ENCODE assay signal across 13 mouse cellular contexts in the genomic region with DNA sequence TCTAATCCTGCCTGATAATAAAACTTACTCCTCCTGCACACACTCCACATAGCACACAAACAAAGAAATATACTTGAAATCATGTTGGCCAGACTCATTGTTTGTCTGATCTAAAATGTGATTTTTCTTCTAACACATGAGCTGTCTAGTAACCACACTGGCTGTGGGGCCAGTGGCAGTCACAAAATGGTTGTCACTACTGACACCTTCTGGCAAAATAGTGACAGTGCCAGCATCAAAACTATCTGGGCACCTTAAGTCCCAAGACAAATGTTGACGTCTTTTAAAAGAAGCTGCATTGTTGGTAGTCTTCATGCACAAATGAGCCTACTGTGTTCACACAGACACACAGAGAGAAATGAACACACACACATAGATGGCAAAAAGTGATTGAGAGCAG. TPM values are rescaled to one million over a fixed set of nuclear protein-coding genes. Genes with fewer than 3 reads are reported as not detected.
DNase-seq lines count a peak whose midpoint lies in the region; ATAC-seq and TF ChIP-seq lines count a peak whose summit lies in the region.
"Had no signal": no experiment of that assay in that cellular context is flagged by ENCODE, and none has a peak within 500 bp of the region (broad histone marks: within the 10 kb centered on the region; RNA-seq: fewer than 3 reads in every experiment).

No protein-coding gene starts in this region.

- H3K36me3 ChIP-seq in hindbrain, embryonic 14.5 days (replicated peaks; ENCODE audit: control insufficient read depth, insufficient read depth), result no peaks in the 10 kb centered on the region
- H3K36me3 ChIP-seq in hindbrain, embryonic 13.5 days, result no peaks in the 10 kb centered on the region
- H3K36me3 ChIP-seq in thymus, adult 2 months (ENCODE audit: control insufficient read depth, insufficient read depth, low read length), result no peaks in the 10 kb centered on the region
- H3K36me3 ChIP-seq: heart, embryonic 10.5 days had no signal

- no peaks in the 10 kb centered on the region for H3K4me1 ChIP-seq in hindbrain, embryonic 14.5 days (replicated peaks; ENCODE audit: control insufficient read depth, insufficient read depth, low read length)
- H3K4me1 ChIP-seq in hindbrain, embryonic 13.5 days (replicated peaks), result no peaks in the 10 kb centered on the region
- no peaks in the 10 kb centered on the region for H3K4me1 ChIP-seq in thymus, adult 2 months (replicated peaks; ENCODE audit: control insufficient read depth, insufficient read depth, low read length)
- H3K4me1 ChIP-seq: forebrain, embryonic 13.5 days; heart, embryonic 10.5 days had no signal

- H3K4me3 ChIP-seq in hindbrain, embryonic 14.5 days (replicated peaks; ENCODE audit: low read length), result no peak overlapping the region
- no peak overlapping the region for H3K4me3 ChIP-seq in hindbrain, embryonic 13.5 days
- H3K4me3 ChIP-seq in thymus, adult 2 months (ENCODE audit: control insufficient read depth, insufficient read depth, low read length), result no peak overlapping the region
- H3K4me3 ChIP-seq: forebrain, embryonic 13.5 days; heart, embryonic 10.5 days had no signal

- H3K27me3 ChIP-seq in hindbrain, embryonic 14.5 days (ENCODE audit: control insufficient read depth, insufficient read depth, low read length), result no peaks in the 10 kb centered on the region
- H3K27me3 ChIP-seq in hindbrain, embryonic 13.5 days, result 0 out of 2 replicates have a peak, but pooled peaks cover 6% of the 10 kb centered on the region
- H3K27me3 ChIP-seq in thymus, adult 2 months (ENCODE audit: control insufficient read depth, insufficient read depth, low read length), result no peaks in the 10 kb centered on the region
- H3K27me3 ChIP-seq: forebrain, embryonic 13.5 days had no signal

- no peak overlapping the region for H3K9ac ChIP-seq in hindbrain, embryonic 14.5 days
- no peak overlapping the region for H3K9ac ChIP-seq in hindbrain, embryonic 13.5 days
- H3K9ac ChIP-seq: forebrain, embryonic 13.5 days had no signal

- no peak overlapping the region for H3K4me2 ChIP-seq in hindbrain, embryonic 14.5 days (replicated peaks)
- no peak overlapping the region for H3K4me2 ChIP-seq in hindbrain, embryonic 13.5 days
- H3K4me2 ChIP-seq: forebrain, embryonic 13.5 days had no signal

- TF ChIP-seq POLR2A in thymus, adult 2 months (IDR thresholded peaks at IDR 0.05; ENCODE audit: control insufficient read depth, extremely low read depth, insufficient read depth, low read length, poor library complexity), result no peak
- TF ChIP-seq POLR2A in brain, embryonic 14.5 days (IDR thresholded peaks at IDR 0.05; ENCODE audit: borderline replicate concordance, extremely low read depth, insufficient read depth, insufficient read length, poor library complexity, severe bottlenecking), result no peak

- H3K27ac ChIP-seq in hindbrain, embryonic 14.5 days, result no peak overlapping the region
- H3K27ac ChIP-seq in hindbrain, embryonic 13.5 days, result no peak overlapping the region
- no peak overlapping the region for H3K27ac ChIP-seq in thymus, adult 2 months (ENCODE audit: control insufficient read depth, insufficient read depth, low read length)
- H3K27ac ChIP-seq: forebrain, embryonic 13.5 days; heart, embryonic 10.5 days had no signal

- TF ChIP-seq CTCF in thymus, adult 2 months (IDR thresholded peaks at IDR 0.05; ENCODE audit: borderline replicate concordance, control insufficient read depth, extremely low read depth, insufficient read depth, low read length, poor library complexity), result no peak
- peak; percentile 59; the same call in 1 of the 2 replicates for TF ChIP-seq CTCF in brain, embryonic 14.5 days (IDR thresholded peaks at IDR 0.05; ENCODE audit: borderline replicate concordance, extremely low read depth, insufficient read depth, insufficient read length)

- 6% methylated on average over 1 of the region's 1 CpGs for WGBS in hindbrain, embryonic 14.5 days
- WGBS in hindbrain, embryonic 13.5 days, result 5% methylated on average over 1 of the region's 1 CpGs
- 9% methylated on average over 1 of the region's 1 CpGs for WGBS in thymus, adult 2 months

- DNase-seq in hindbrain, embryonic 14.5 days (ENCODE audit: low spot score), result peak; percentile 73
- peak; percentile 46 for DNase-seq in thymus, postnatal 0 days (ENCODE audit: low spot score)
- DNase-seq in thymus, adult 2 months, result no peak
- peak; percentile 80 for DNase-seq in brain, embryonic 14.5 days (ENCODE audit: low read depth)
- DNase-seq in cerebellum, adult 9-11 months, result no peak
- DNase-seq: kidney, adult 18-20 months; right cerebral cortex, postnatal 25 days had no signal

- no peak for ATAC-seq in hindbrain, embryonic 14.5 days (ENCODE audit: low FRiP score)
- no peak for ATAC-seq in hindbrain, embryonic 13.5 days (ENCODE audit: low FRiP score)
- no peak for ATAC-seq in erythroid progenitor cell, adult 5-6 weeks (replicated peaks; ENCODE audit: low FRiP score, poor library complexity, severe bottlenecking)
- ATAC-seq: forebrain, embryonic 13.5 days had no signal

- H3K9me3 ChIP-seq in hindbrain, embryonic 14.5 days (ENCODE audit: control insufficient read depth, low read length), result no peaks in the 10 kb centered on the region
- H3K9me3 ChIP-seq in hindbrain, embryonic 13.5 days, result no peaks in the 10 kb centered on the region
- H3K9me3 ChIP-seq: forebrain, embryonic 13.5 days; heart, embryonic 10.5 days had no signal

RNA-seq across cellular contexts. Expression of a gene that starts 32.2 kb away (rescaled TPM):
- polyA plus RNA-seq in hindbrain, embryonic 14.5 days (2014; fragmentation: Nextera tagmentation; extraction: Ambion mirVana), result 30.1 and 32.8 TPM in 2 replicates
- polyA plus RNA-seq in hindbrain, embryonic 13.5 days (2015; fragmentation: Nextera tagmentation; extraction: Ambion mirVana), result 50.6 and 51.1 TPM in 2 replicates
- polyA plus RNA-seq in thymus, postnatal 0 days (2015; fragmentation: Nextera tagmentation; extraction: Ambion mirVana), result 23.1 and 26.6 TPM in 2 replicates
- 60.7 and 69.7 TPM in 2 replicates for polyA plus RNA-seq in thymus, adult 2 months (2012; rRNA removed)
- 227 and 321 TPM in 2 replicates for polyA plus RNA-seq in brain, embryonic 14.5 days (2012; rRNA removed)
- total RNA-seq in erythroid progenitor cell, adult 5-6 weeks (2015; ENCODE audit: low replicate concordance), result 8.4 and 10.1 TPM in 2 replicates
- total RNA-seq in erythroid progenitor cell, adult 5-6 weeks (2017; ENCODE audit: low replicate concordance), result 1.5 and 5.9 TPM in 2 replicates

RNA-seq across cellular contexts. Expression of a gene that starts 34.4 kb away (rescaled TPM):
- 0.26 TPM in 1 of 2 replicates, not detected in the other for polyA plus RNA-seq in hindbrain, embryonic 14.5 days (2014; fragmentation: Nextera tagmentation; extraction: Ambion mirVana)
- 0.10 and 0.23 TPM in 2 replicates for polyA plus RNA-seq in hindbrain, embryonic 13.5 days (2015; fragmentation: Nextera tagmentation; extraction: Ambion mirVana)
- 0.13 TPM in 1 of 2 replicates, not detected in the other for polyA plus RNA-seq in thymus, postnatal 0 days (2015; fragmentation: Nextera tagmentation; extraction: Ambion mirVana)
- 0.27 and 0.28 TPM in 2 replicates for polyA plus RNA-seq in thymus, adult 2 months (2012; rRNA removed)
- polyA plus RNA-seq in brain, embryonic 14.5 days (2012; rRNA removed), result 0.18 TPM in 1 of 2 replicates, not detected in the other
- total RNA-seq in erythroid progenitor cell, adult 5-6 weeks (2015; ENCODE audit: low replicate concordance), result not detected in 2 replicates
- total RNA-seq in erythroid progenitor cell, adult 5-6 weeks (2017; ENCODE audit: low replicate concordance), result not detected in 2 replicates
- total RNA-seq: layer of hippocampus, postnatal 25 days had no signal
- polyA plus RNA-seq: forebrain, embryonic 13.5 days; heart, embryonic 10.5 days; liver, embryonic 16.5 days had no signal

RNA-seq across cellular contexts. Expression of a gene that starts 58.0 kb away (rescaled TPM):
- not detected in 2 replicates for polyA plus RNA-seq in hindbrain, embryonic 14.5 days (2014; fragmentation: Nextera tagmentation; extraction: Ambion mirVana)
- not detected in 2 replicates for polyA plus RNA-seq in hindbrain, embryonic 13.5 days (2015; fragmentation: Nextera tagmentation; extraction: Ambion mirVana)
- not detected in 2 replicates for polyA plus RNA-seq in thymus, postnatal 0 days (2015; fragmentation: Nextera tagmentation; extraction: Ambion mirVana)
- not detected in 2 replicates for polyA plus RNA-seq in thymus, adult 2 months (2012; rRNA removed)
- 0.05 TPM in 1 of 2 replicates, not detected in the other for polyA plus RNA-seq in brain, embryonic 14.5 days (2012; rRNA removed)
- not detected in 2 replicates for total RNA-seq in erythroid progenitor cell, adult 5-6 weeks (2015; ENCODE audit: low replicate concordance)
- total RNA-seq in erythroid progenitor cell, adult 5-6 weeks (2017; ENCODE audit: low replicate concordance), result not detected in 2 replicates
- total RNA-seq: layer of hippocampus, postnatal 25 days had no signal
- polyA plus RNA-seq: forebrain, embryonic 13.5 days; heart, embryonic 10.5 days; liver, embryonic 16.5 days had no signal

Comparison
In these comparisons a context has a peak if more than half of its experiments do, and no peak if none do; other contexts are left out.
1. DNase-seq: peak in hindbrain, embryonic 14.5 days (single experiment), thymus, postnatal 0 days (single experiment) and brain, embryonic 14.5 days (single experiment); none in thymus, adult 2 months (single experiment) and cerebellum, adult 9-11 months (single experiment).